In the genomic region with DNA sequence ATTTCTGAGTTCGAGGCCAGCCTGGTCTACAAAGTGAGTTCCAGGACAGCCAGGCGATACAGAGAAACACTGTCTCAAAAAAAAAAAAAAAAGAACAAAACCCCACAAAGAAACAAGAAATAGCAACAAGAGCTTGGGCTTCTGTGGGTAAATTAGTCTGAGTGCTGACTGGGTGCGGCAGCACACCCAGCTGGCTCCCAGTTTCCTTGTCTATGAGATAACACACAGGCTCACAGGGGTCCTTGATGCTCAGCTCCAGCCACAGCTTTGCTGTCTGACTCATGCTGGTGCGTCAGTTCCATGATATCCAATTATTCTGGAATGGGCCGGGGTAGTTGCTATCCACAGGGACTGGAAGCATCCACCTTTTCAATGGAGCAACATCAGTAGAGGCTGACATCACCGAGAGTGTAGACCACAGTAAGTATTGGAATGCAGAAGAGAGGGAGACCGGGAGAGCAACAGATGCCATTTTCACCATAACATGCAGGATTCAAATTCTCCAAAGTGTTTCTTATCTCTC, we compare ENCODE assay signal across 26 mouse cellular contexts.
DNase-seq lines count a peak whose midpoint lies in the region; ATAC-seq and TF ChIP-seq lines count a peak whose summit lies in the region.
"Had no signal": no experiment of that assay in that cellular context is flagged by ENCODE, and none has a peak within 500 bp of the region (broad histone marks: within the 10 kb centered on the region; RNA-seq: fewer than 3 reads in every experiment).

No protein-coding gene starts in this region.

- no peaks in the 10 kb centered on the region for H3K79me2 ChIP-seq in C2C12 (ENCODE audit: control insufficient read depth, insufficient read depth)

- no peak for TF ChIP-seq CTCF in C2C12 (IDR thresholded peaks at IDR 0.05; ENCODE audit: control insufficient read depth, insufficient read depth, insufficient read length)

- no peak for DNase-seq in hindbrain, embryonic 10.5 days (ENCODE audit: low spot score)
- DNase-seq in 3T3-L1 (ENCODE audit: low read depth, low spot score): peak; percentile 18
- DNase-seq in NIH3T3 (ENCODE audit: low read depth): peak; percentile 51
- DNase-seq in lung, postnatal 36 days: no peak
- DNase-seq in cerebellum, postnatal 25 days: no peak
- DNase-seq: cerebellum, adult 11-12 months; cerebellum, postnatal 10 days; forebrain, postnatal 0 days; gastrocnemius, postnatal 10 days; heart, postnatal 14 days; kidney, adult 8-10 months; kidney, postnatal 10 days; liver, embryonic 13.5 days; lung, adult 18-20 months; midbrain, embryonic 14.5 days; right cerebral cortex, postnatal 4 days; thymus, adult 18-20 months; thymus, postnatal 4 days had no signal

- no peak overlapping the region for H3K4me2 ChIP-seq in hindbrain, embryonic 16.5 days (ENCODE audit: low read length)
- H3K4me2 ChIP-seq: embryonic facial prominence, embryonic 15.5 days; limb, embryonic 15.5 days had no signal

- no peaks in the 10 kb centered on the region for H3K9me3 ChIP-seq in hindbrain, embryonic 10.5 days
- no peaks in the 10 kb centered on the region for H3K9me3 ChIP-seq in hindbrain, embryonic 16.5 days (ENCODE audit: control insufficient read depth, low read length)
- H3K9me3 ChIP-seq: embryonic facial prominence, embryonic 10.5 days; embryonic facial prominence, embryonic 15.5 days; forebrain, embryonic 12.5 days; limb, embryonic 10.5 days; limb, embryonic 15.5 days; liver, embryonic 13.5 days had no signal

- H3ac ChIP-seq in C2C12 (ENCODE audit: control insufficient read depth, insufficient read length, low read depth): no peak overlapping the region

- H3K9ac ChIP-seq in hindbrain, embryonic 16.5 days (ENCODE audit: low read depth, low read length): no peak overlapping the region
- H3K9ac ChIP-seq: embryonic facial prominence, embryonic 15.5 days; forebrain, embryonic 12.5 days; forebrain, postnatal 0 days; limb, embryonic 15.5 days; liver, embryonic 13.5 days had no signal

- peaks cover 31% of the 10 kb centered on the region for H3K4me1 ChIP-seq in hindbrain, embryonic 10.5 days (replicated peaks)
- 0 out of 2 replicates have a peak, but pooled peaks cover 3% of the 10 kb centered on the region for H3K4me1 ChIP-seq in hindbrain, embryonic 16.5 days (ENCODE audit: control insufficient read depth, insufficient read depth, low read depth, low read length)

- H3K27ac ChIP-seq in hindbrain, embryonic 10.5 days: 0 out of 2 replicates have a peak overlapping the region, but pooled peaks have one; percentile 88
- no peak overlapping the region for H3K27ac ChIP-seq in hindbrain, embryonic 16.5 days (ENCODE audit: low read depth, low read length)
- H3K27ac ChIP-seq: embryonic facial prominence, embryonic 15.5 days; forebrain, embryonic 12.5 days; limb, embryonic 15.5 days; liver, embryonic 13.5 days had no signal

- no peak overlapping the region for H3K4me3 ChIP-seq in hindbrain, embryonic 10.5 days
- no peak overlapping the region for H3K4me3 ChIP-seq in hindbrain, embryonic 16.5 days (ENCODE audit: low read length)
- no peak overlapping the region for H3K4me3 ChIP-seq in C2C12 (ENCODE audit: insufficient read depth, poor library complexity, severe bottlenecking)
- H3K4me3 ChIP-seq: embryonic facial prominence, embryonic 10.5 days; embryonic facial prominence, embryonic 15.5 days; forebrain, embryonic 12.5 days; limb, embryonic 10.5 days; limb, embryonic 15.5 days; liver, embryonic 13.5 days had no signal

- no peaks in the 10 kb centered on the region for H3K79me3 ChIP-seq in C2C12 (ENCODE audit: low read depth)

- ATAC-seq in hindbrain, embryonic 16.5 days: no peak
- ATAC-seq: Patski had no signal

- 89% methylated on average over 7 of the region's 7 CpGs for WGBS in hindbrain, embryonic 10.5 days
- 86% methylated on average over 7 of the region's 7 CpGs for WGBS in hindbrain, embryonic 16.5 days

- no peaks in the 10 kb centered on the region for H3K27me3 ChIP-seq in hindbrain, embryonic 10.5 days (ENCODE audit: insufficient read depth, poor library complexity, severe bottlenecking)
- no peaks in the 10 kb centered on the region for H3K27me3 ChIP-seq in hindbrain, embryonic 16.5 days (replicated peaks; ENCODE audit: control insufficient read depth, insufficient read depth, low read length)
- H3K27me3 ChIP-seq in C2C12 (ENCODE audit: control insufficient read depth, insufficient read depth, insufficient read length): no peaks in the 10 kb centered on the region
- H3K27me3 ChIP-seq: embryonic facial prominence, embryonic 15.5 days; forebrain, embryonic 12.5 days; limb, embryonic 15.5 days; liver, embryonic 13.5 days; Patski had no signal

- H3K36me3 ChIP-seq in hindbrain, embryonic 10.5 days: no peaks in the 10 kb centered on the region
- H3K36me3 ChIP-seq in hindbrain, embryonic 16.5 days (ENCODE audit: control insufficient read depth, insufficient read depth, low read length): no peaks in the 10 kb centered on the region
- H3K36me3 ChIP-seq in C2C12 (ENCODE audit: control insufficient read depth, insufficient read depth): no peaks in the 10 kb centered on the region
- H3K36me3 ChIP-seq: embryonic facial prominence, embryonic 10.5 days; embryonic facial prominence, embryonic 15.5 days; forebrain, embryonic 12.5 days; limb, embryonic 10.5 days; limb, embryonic 15.5 days; liver, embryonic 13.5 days had no signal

TF ChIP-seq in C2C12, 6 proteins besides CTCF, POLR2A, EP300 and RAD21:
- TF ChIP-seq MYOD1 (IDR thresholded peaks at IDR 0.05; ENCODE audit: control insufficient read depth, insufficient read length, low read depth) (no peak), CEBPB (IDR thresholded peaks at IDR 0.05; ENCODE audit: low read depth) (peak; percentile 43)
TF ChIP-seq in C2C12: peak in this region for 1.

Comparison
In these comparisons a context has a peak if more than half of its experiments do, and no peak if none do; other contexts are left out.
1. DNase-seq: peak in 3T3-L1 (single experiment) and NIH3T3 (single experiment); none in hindbrain, embryonic 10.5 days (single experiment), lung, postnatal 36 days (single experiment) and cerebellum, postnatal 25 days (0 of 2).